In genomic region chr4:138493161-138494001, GRCm38 (mm10) we compare ENCODE assay signal across 7 mouse cellular contexts. TPM values are rescaled to one million over a fixed set of nuclear protein-coding genes. Genes with fewer than 3 reads are reported as not detected.
DNase-seq lines count a peak whose midpoint lies in the region; ATAC-seq lines count a peak whose summit lies in the region.

No protein-coding gene starts in this region.

- H3K4me3 ChIP-seq in neural tube, embryonic 13.5 days, result no peak overlapping the region
- no peak overlapping the region for H3K4me3 ChIP-seq in heart, embryonic 12.5 days

- no peak overlapping the region for H3K4me2 ChIP-seq in neural tube, embryonic 13.5 days
- H3K4me2 ChIP-seq in heart, embryonic 12.5 days, result no peak overlapping the region

- H3K4me1 ChIP-seq in neural tube, embryonic 13.5 days (replicated peaks), result peaks cover 59% of the 10 kb centered on the region
- H3K4me1 ChIP-seq in heart, embryonic 12.5 days (replicated peaks), result peaks cover 43% of the 10 kb centered on the region

- H3K9ac ChIP-seq in neural tube, embryonic 13.5 days, result no peak overlapping the region
- no peak overlapping the region for H3K9ac ChIP-seq in heart, embryonic 12.5 days

- no peaks in the 10 kb centered on the region for H3K36me3 ChIP-seq in neural tube, embryonic 13.5 days
- H3K36me3 ChIP-seq in heart, embryonic 12.5 days, result no peaks in the 10 kb centered on the region

- no peaks in the 10 kb centered on the region for H3K27me3 ChIP-seq in neural tube, embryonic 13.5 days
- peaks cover 53% of the 10 kb centered on the region for H3K27me3 ChIP-seq in heart, embryonic 12.5 days (replicated peaks)

- H3K27ac ChIP-seq in neural tube, embryonic 13.5 days (replicated peaks), result peak overlapping the region; percentile 24; the same call in 1 of the 2 replicates
- H3K27ac ChIP-seq in heart, embryonic 12.5 days (ENCODE audit: poor library complexity, severe bottlenecking), result no peak overlapping the region

- DNase-seq in neural tube, embryonic 10.5 days (ENCODE audit: extremely low spot score, low spot score), result no peak
- peak; percentile 43 to 50 for DNase-seq in cerebellum, postnatal 36 days
- DNase-seq in kidney, postnatal 25 days, result peak; percentile 74 to 80
- peak; percentile 68 for DNase-seq in urinary bladder, postnatal 25 days (ENCODE audit: low spot score)
- no peak for DNase-seq in right cerebral cortex, postnatal 14 days

- 52% methylated on average over 5 of the region's 5 CpGs for WGBS in neural tube, embryonic 13.5 days
- WGBS in heart, embryonic 12.5 days, result 38% methylated on average over 5 of the region's 5 CpGs

- no peak for ATAC-seq in neural tube, embryonic 13.5 days (ENCODE audit: low read depth)
- ATAC-seq in heart, embryonic 12.5 days (ENCODE audit: insufficient number of reproducible peaks, low FRiP score), result peak; percentile 29; the same call in 1 of the 2 replicates

- no peaks in the 10 kb centered on the region for H3K9me3 ChIP-seq in neural tube, embryonic 13.5 days
- no peaks in the 10 kb centered on the region for H3K9me3 ChIP-seq in heart, embryonic 12.5 days (replicated peaks)

RNA-seq across cellular contexts. Expression of gene Camk2n1, which starts 39.3 kb away (rescaled TPM):
- polyA plus RNA-seq in neural tube, embryonic 13.5 days (2015; fragmentation: Nextera tagmentation; extraction: Ambion mirVana), result 15.0 and 15.3 TPM in 2 replicates
- polyA plus RNA-seq in heart, embryonic 12.5 days (2016; fragmentation: Nextera tagmentation; extraction: Ambion mirVana), result 1.1 and 1.4 TPM in 2 replicates

RNA-seq across cellular contexts. Expression of gene Mul1, which starts 58.9 kb away (rescaled TPM):
- polyA plus RNA-seq in neural tube, embryonic 13.5 days (2015; fragmentation: Nextera tagmentation; extraction: Ambion mirVana), result 19.8 and 21.6 TPM in 2 replicates
- 18.6 and 21.5 TPM in 2 replicates for polyA plus RNA-seq in heart, embryonic 12.5 days (2016; fragmentation: Nextera tagmentation; extraction: Ambion mirVana)

Comparison
In these comparisons a context has a peak if more than half of its experiments do, and no peak if none do; other contexts are left out.
1. DNase-seq: peak in cerebellum, postnatal 36 days (2 of 2), kidney, postnatal 25 days (2 of 2) and urinary bladder, postnatal 25 days (single experiment); none in neural tube, embryonic 10.5 days (single experiment) and right cerebral cortex, postnatal 14 days (single experiment).